Mouse (Mus musculus): ENCODE data around the gene Car7.

DNA sequence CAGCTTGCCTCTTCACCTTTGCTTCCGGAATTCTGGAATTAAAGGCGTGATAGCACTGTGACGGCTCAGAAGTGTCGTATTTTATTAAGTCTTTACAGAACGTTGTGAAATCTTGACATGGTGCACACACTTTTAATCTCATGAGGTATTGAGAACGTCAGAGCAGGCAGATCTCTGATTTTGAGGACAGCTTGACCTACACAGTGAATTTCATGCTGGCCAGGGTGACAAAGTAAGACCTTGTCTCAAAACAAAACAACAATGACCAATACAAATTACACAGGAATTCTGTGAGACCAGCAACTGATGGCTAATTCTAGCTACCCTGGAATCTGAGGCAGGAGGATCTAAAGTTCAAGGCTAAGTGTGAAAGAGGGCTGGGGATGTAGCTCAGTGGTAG lies 58.1 kb downstream of the Car7 start:
- TF ChIP-seq CTCF (conservative IDR thresholded peaks at IDR 0.05; ENCODE audit: insufficient read depth, insufficient read length, low read depth, low read length) (no peak), POLR2A (IDR thresholded peaks at IDR 0.05; ENCODE audit: low read depth, low read length) (no peak)

Measured in kidney, adult 2 months (tissue).